Mouse (Mus musculus) telencephalon, adult 2 months (tissue): ENCODE data around the gene Zbtb17.
A peak's percentile ranks its signal among the peaks of the same experiment; 100 is the strongest.

Source experiments
- DNase-seq: peaks from one replicate; pipeline ENCODE4 v3.0.0-alpha.2; 2011; ENCODE audit warnings: low read depth, low spot score

The Zbtb17 gene

GRCm38 (mm10) chr4:141458236-141458635, 13.8 kb downstream of the Zbtb17 start:
- DNase-seq: no peak

- DNase-seq: no peak
Observed at GRCm38 (mm10) chr4:141458888-141459287, 14.4 kb downstream of the Zbtb17 start.

- DNase-seq: no peak
Observed at GRCm38 (mm10) chr4:141459766-141460165, 15.3 kb downstream of the Zbtb17 start.

- DNase-seq: no peak
Observed at GRCm38 (mm10) chr4:141460481-141460880, 16.0 kb downstream of the Zbtb17 start.

- DNase-seq: no peak
Observed at GRCm38 (mm10) chr4:141461088-141461487, 16.6 kb downstream of the Zbtb17 start.

- no peak for DNase-seq
Observed at GRCm38 (mm10) chr4:141461576-141461975, 17.1 kb downstream of the Zbtb17 start.

GRCm38 (mm10) chr4:141463472-141463871, 19.0 kb downstream of the Zbtb17 start:
- no peak for DNase-seq

- DNase-seq: no peak
Observed at GRCm38 (mm10) chr4:141464722-141465121, 20.3 kb downstream of the Zbtb17 start.

- no peak for DNase-seq
Observed at GRCm38 (mm10) chr4:141465512-141466288, 21.2 kb downstream of the Zbtb17 start.

- DNase-seq: no peak
Observed at GRCm38 (mm10) chr4:141466289-141466795, 21.9 kb downstream of the Zbtb17 start.

GRCm38 (mm10) chr4:141466844-141467580, 22.6 kb downstream of the Zbtb17 start:
- no peak for DNase-seq

- no peak for DNase-seq
Observed at GRCm38 (mm10) chr4:141467581-141467927, 23.1 kb downstream of the Zbtb17 start.

GRCm38 (mm10) chr4:141468576-141468975, 24.1 kb downstream of the Zbtb17 start:
- no peak for DNase-seq

- no peak for DNase-seq
Observed at GRCm38 (mm10) chr4:141469343-141469742, 24.9 kb downstream of the Zbtb17 start.

GRCm38 (mm10) chr4:141471491-141471890, 27.0 kb downstream of the Zbtb17 start:
- no peak for DNase-seq

- DNase-seq: no peak
Observed at GRCm38 (mm10) chr4:141472641-141473321, 28.3 kb downstream of the Zbtb17 start.

- no peak for DNase-seq
Observed at GRCm38 (mm10) chr4:141474431-141474830, 30.0 kb downstream of the Zbtb17 start.

GRCm38 (mm10) chr4:141477681-141478102, 33.2 kb downstream of the Zbtb17 start:
- peak; percentile 79 for DNase-seq

- DNase-seq: no peak
Observed at GRCm38 (mm10) chr4:141478225-141478624, 33.8 kb downstream of the Zbtb17 start.

- DNase-seq: no peak
Observed at GRCm38 (mm10) chr4:141478794-141479193, 34.3 kb downstream of the Zbtb17 start.

- no peak for DNase-seq
Observed at GRCm38 (mm10) chr4:141479411-141479810, 35.0 kb downstream of the Zbtb17 start.

- no peak for DNase-seq
Observed at GRCm38 (mm10) chr4:141484071-141484470, 39.6 kb downstream of the Zbtb17 start.
